Mouse (Mus musculus) CH12.LX (cell line): ENCODE results near the gene U2surp. TPM values are rescaled to one million over a fixed set of nuclear protein-coding genes. Genes with fewer than 3 reads are reported as not detected.

Source experiments
- DNase-seq: peaks from one replicate; pipeline ENCODE4 v3.0.0-alpha.2; 2013; ENCODE audit errors: extremely low read depth
- H3K27ac ChIP-seq: 2 replicates; pipeline ENCODE4 v1.5.1; 2012; ENCODE audit warnings: low read depth, mild to moderate bottlenecking, control low read depth, moderate library complexity; ENCODE audit not compliant: insufficient read depth
- H3K27me3 ChIP-seq: replicated peaks from 2 replicates; pipeline ENCODE3; 2012; ENCODE audit warnings: inconsistent platforms
- H3K36me3 ChIP-seq, 2 experiments: replicated peaks in 1 of 2; 2 replicates each; pipeline versions ENCODE3 to v1.6.1; 2012; ENCODE audit warnings: inconsistent platforms in 1 of 2, low read length in 1 of 2, mild to moderate bottlenecking in 1 of 2, mixed read lengths in 1 of 2, moderate library complexity in 1 of 2; ENCODE audit not compliant: control insufficient read depth in 1 of 2, insufficient read depth in 1 of 2
- H3K4me1 ChIP-seq, 2 experiments: 2 replicates each; pipeline ENCODE4 v1.6.1; 2012; ENCODE audit warnings: inconsistent platforms in 1 of 2, moderate library complexity in 1 of 2; ENCODE audit not compliant: insufficient read depth in 2 of 2, control insufficient read depth in 1 of 2
- H3K4me2 ChIP-seq: 2 replicates; pipeline ENCODE4 v1.6.1; 2012; ENCODE audit warnings: low read depth, mild to moderate bottlenecking, control low read depth; ENCODE audit not compliant: poor library complexity, insufficient read depth, severe bottlenecking
- H3K4me3 ChIP-seq, 3 experiments: fragments of 150-350 bp in 1 of 3; sonication (generic) in 1 of 3; replicated peaks in 1 of 3; 2 replicates each; pipeline versions ENCODE3 to v1.5.1; 2011 to 2012; ENCODE audit warnings: low read depth in 2 of 3, low read length in 2 of 3, mild to moderate bottlenecking in 2 of 3, moderate library complexity in 2 of 3, control low read depth in 1 of 3, improper control_type of control experiment in 1 of 3, inconsistent platforms in 1 of 3, mixed read lengths in 1 of 3; ENCODE audit not compliant: poor library complexity in 1 of 3
- H3K79me2 ChIP-seq: replicated peaks from 2 replicates; pipeline ENCODE4 v1.6.1; 2012; ENCODE audit warnings: mild to moderate bottlenecking, moderate library complexity; ENCODE audit not compliant: control insufficient read depth, poor library complexity, insufficient read depth, severe bottlenecking; ENCODE audit errors: extremely low read depth
- H3K9ac ChIP-seq: 2 replicates; pipeline ENCODE4 v1.6.1; 2012; ENCODE audit warnings: low read depth, mild to moderate bottlenecking, control low read depth, moderate library complexity; ENCODE audit not compliant: insufficient read depth
- H3K9me3 ChIP-seq: replicated peaks from 2 replicates; pipeline ENCODE3; 2012; ENCODE audit warnings: low read length, inconsistent platforms, mixed read lengths
- BHLHE40 ChIP-seq: IDR thresholded peaks from 2 replicates; pipeline ENCODE4 v1.6.1; 2011; ENCODE audit warnings: mild to moderate bottlenecking, low read depth, low read length, improper control_type of control experiment
- CHD1 ChIP-seq: IDR thresholded peaks from 2 replicates; pipeline ENCODE4 v1.6.1; 2012; ENCODE audit warnings: low read depth, low read length, improper control_type of control experiment, inconsistent platforms
- CHD2 ChIP-seq: IDR thresholded peaks from 2 replicates; pipeline ENCODE4 v1.6.1; 2011; ENCODE audit warnings: low read length, improper control_type of control experiment
- CTCF ChIP-seq, 2 experiments: IDR thresholded peaks in 1 of 2; conservative IDR thresholded peaks in 1 of 2; 2 replicates each; pipeline ENCODE4 v1.5.1; 2011 to 2012; ENCODE audit warnings: low read depth in 2 of 2, low read length in 2 of 2, improper control_type of control experiment in 1 of 2, inconsistent platforms in 1 of 2, mild to moderate bottlenecking in 1 of 2, moderate library complexity in 1 of 2
- E2F4 ChIP-seq: IDR thresholded peaks from 2 replicates; pipeline ENCODE4 v1.6.1; 2011; ENCODE audit warnings: low read depth, low read length, improper control_type of control experiment; ENCODE audit not compliant: insufficient replicate concordance
- ELF1 ChIP-seq: IDR thresholded peaks from 2 replicates; pipeline ENCODE4 v1.6.1; 2014; ENCODE audit warnings: low read depth, mild to moderate bottlenecking, inconsistent platforms, low read length, improper control_type of control experiment
- EP300 ChIP-seq: IDR thresholded peaks from 2 replicates; pipeline ENCODE4 v1.6.1; 2011; ENCODE audit warnings: low read length, improper control_type of control experiment
- ETS1 ChIP-seq: conservative IDR thresholded peaks from 2 replicates; pipeline ENCODE4 v1.6.1; 2012; ENCODE audit warnings: low read depth, mild to moderate bottlenecking, inconsistent platforms, low read length, improper control_type of control experiment, moderate library complexity
- GABPA ChIP-seq: IDR thresholded peaks from 2 replicates; pipeline ENCODE4 v1.6.1; 2012; ENCODE audit warnings: low read depth, low read length, improper control_type of control experiment, inconsistent platforms; ENCODE audit not compliant: insufficient replicate concordance
- HCFC1 ChIP-seq: IDR thresholded peaks from 2 replicates; pipeline ENCODE4 v1.6.1; 2012; ENCODE audit warnings: low read depth, mild to moderate bottlenecking, inconsistent platforms, low read length, improper control_type of control experiment
- IRF4 ChIP-seq: IDR thresholded peaks from 2 replicates; pipeline ENCODE4 v1.6.1; 2014; ENCODE audit warnings: low read depth, mild to moderate bottlenecking, inconsistent platforms, low read length, improper control_type of control experiment
- JUN ChIP-seq: IDR thresholded peaks from 2 replicates; pipeline ENCODE4 v1.6.1; 2011; ENCODE audit warnings: low read depth, mild to moderate bottlenecking, low read length, improper control_type of control experiment, moderate library complexity; ENCODE audit not compliant: insufficient read depth
- JUND ChIP-seq: conservative IDR thresholded peaks from 2 replicates; pipeline ENCODE4 v1.6.1; 2011; ENCODE audit warnings: low read depth, low read length, improper control_type of control experiment
- KAT2A ChIP-seq: IDR thresholded peaks from 2 replicates; pipeline ENCODE4 v1.6.1; 2012; ENCODE audit warnings: low read length, improper control_type of control experiment, inconsistent platforms; ENCODE audit not compliant: insufficient replicate concordance
- MAFK ChIP-seq: IDR thresholded peaks from 2 replicates; pipeline ENCODE4 v1.6.1; 2011; ENCODE audit warnings: low read length, improper control_type of control experiment; ENCODE audit not compliant: insufficient replicate concordance
- MAX ChIP-seq: IDR thresholded peaks from 2 replicates; pipeline ENCODE4 v1.6.1; 2011; ENCODE audit warnings: low read length, improper control_type of control experiment
- MAZ ChIP-seq: IDR thresholded peaks from 2 replicates; pipeline ENCODE4 v1.6.1; 2012; ENCODE audit warnings: low read depth, mild to moderate bottlenecking, inconsistent platforms, low read length, improper control_type of control experiment, moderate library complexity
- MEF2A ChIP-seq: IDR thresholded peaks from 2 replicates; pipeline ENCODE4 v1.6.1; 2014; ENCODE audit warnings: low read depth, mild to moderate bottlenecking, inconsistent platforms, low read length, improper control_type of control experiment, borderline replicate concordance
- MXI1 ChIP-seq: IDR thresholded peaks from 2 replicates; pipeline ENCODE4 v1.6.1; 2011; ENCODE audit warnings: mild to moderate bottlenecking, low read depth, low read length, improper control_type of control experiment
- MYC ChIP-seq: IDR thresholded peaks from 2 replicates; pipeline ENCODE4 v1.6.1; 2011; ENCODE audit warnings: low read depth, mild to moderate bottlenecking, improper control_type of control experiment, low read length
- NELFE ChIP-seq: IDR thresholded peaks from 2 replicates; pipeline ENCODE4 v1.6.1; 2011; ENCODE audit warnings: low read depth, low read length, improper control_type of control experiment
- NRF1 ChIP-seq: IDR thresholded peaks from 2 replicates; pipeline ENCODE4 v1.6.1; 2014; ENCODE audit warnings: low read depth, mild to moderate bottlenecking, inconsistent platforms, low read length, improper control_type of control experiment, moderate library complexity
- PAX5 ChIP-seq: IDR thresholded peaks from 2 replicates; pipeline ENCODE4 v1.6.1; 2012; ENCODE audit warnings: low read length, inconsistent platforms, mixed read lengths
- POLR2A ChIP-seq: IDR thresholded peaks from 2 replicates; pipeline ENCODE4 v1.6.1; 2011; ENCODE audit warnings: low read depth, mild to moderate bottlenecking, improper control_type of control experiment, low read length
- POLR2AphosphoS2 ChIP-seq: IDR thresholded peaks from 2 replicates; pipeline ENCODE4 v1.6.1; 2011; ENCODE audit warnings: low read depth, low read length, improper control_type of control experiment
- RAD21 ChIP-seq: IDR thresholded peaks from 2 replicates; pipeline ENCODE4 v1.6.1; 2011; ENCODE audit warnings: low read depth, mild to moderate bottlenecking, low read length, improper control_type of control experiment, moderate library complexity
- RCOR1 ChIP-seq: conservative IDR thresholded peaks from 2 replicates; pipeline ENCODE4 v1.6.1; 2012; ENCODE audit warnings: low read depth, mild to moderate bottlenecking, inconsistent platforms, low read length, improper control_type of control experiment
- SIN3A ChIP-seq: IDR thresholded peaks from 2 replicates; pipeline ENCODE4 v1.6.1; 2012; ENCODE audit warnings: low read length, improper control_type of control experiment, inconsistent platforms
- SMC3 ChIP-seq: IDR thresholded peaks from 2 replicates; pipeline ENCODE4 v1.6.1; 2011; ENCODE audit warnings: low read depth, low read length, improper control_type of control experiment
- TBP ChIP-seq: conservative IDR thresholded peaks from 2 replicates; pipeline ENCODE4 v1.6.1; 2011; ENCODE audit warnings: low read depth, low read length, improper control_type of control experiment
- TCF12 ChIP-seq: IDR thresholded peaks from 2 replicates; pipeline ENCODE4 v1.6.1; 2014; ENCODE audit warnings: low read depth, mild to moderate bottlenecking, inconsistent platforms, low read length, improper control_type of control experiment
- UBTF ChIP-seq: IDR thresholded peaks from 2 replicates; pipeline ENCODE4 v1.6.1; 2012; ENCODE audit warnings: low read depth, mild to moderate bottlenecking, inconsistent platforms, low read length, improper control_type of control experiment, moderate library complexity
- USF1 ChIP-seq: IDR thresholded peaks from 2 replicates; pipeline ENCODE4 v1.6.1; 2014; ENCODE audit warnings: low read depth, mild to moderate bottlenecking, inconsistent platforms, low read length, improper control_type of control experiment
- ZC3H11A ChIP-seq: IDR thresholded peaks from 2 replicates; pipeline ENCODE4 v1.6.1; 2012; ENCODE audit warnings: low read depth, mild to moderate bottlenecking, inconsistent platforms, low read length, improper control_type of control experiment
- ZKSCAN1 ChIP-seq: IDR thresholded peaks from 2 replicates; pipeline ENCODE4 v1.6.1; 2012; ENCODE audit warnings: low read depth, inconsistent platforms, low read length, improper control_type of control experiment, borderline replicate concordance
- ZMIZ1 ChIP-seq: IDR thresholded peaks from 2 replicates; pipeline ENCODE4 v1.6.1; 2012; ENCODE audit warnings: low read depth, mild to moderate bottlenecking, inconsistent platforms, low read length, improper control_type of control experiment
- ZNF384 ChIP-seq: IDR thresholded peaks from 2 replicates; pipeline ENCODE4 v1.6.1; 2012; ENCODE audit warnings: low read depth, low read length, improper control_type of control experiment, inconsistent platforms
- dilution Hi-C: fragments of 300-500 bp; cut with MboI; formaldehyde crosslinking; loops from 2 replicates; pipeline ENCODE4 v1.14.3; 2020; ENCODE audit warnings: low sequenced_read_pairs; ENCODE audit not compliant: extremely low pct_unique_long_range_greater_than_20kb, extremely low pct_ligation_motif_present
- in situ Hi-C: fragments of 300-500 bp; cut with MboI; formaldehyde crosslinking; loops from 3 replicates; pipeline ENCODE4 v1.14.3; 2019; ENCODE audit warnings: low sequenced_read_pairs, low pct_ligation_motif_present, low pct_unique_long_range_greater_than_20kb, mixed read lengths
- polyA plus RNA-seq: library from polyadenylated mRNA; unstranded; fragments of >175 nt; gene quantifications from 2 replicates; pipeline ENCODE4 v1.2.1, GENCODE M21; 2012; ENCODE audit warnings: low read depth; ENCODE audit not compliant: insufficient read length
- total RNA-seq, 2 experiments: library from RNA; depleted of rRNA; stranded (reverse); fragments of 300-350 nt in 1 of 2; fragments of >200 nt in 1 of 2; gene quantifications; 2 replicates each; pipeline ENCODE4 v1.2.3; 2012 to 2014

Gene U2surp
- total RNA-seq (2012; rRNA removed) = 46.5 and 64.0 TPM in 2 replicates
- 87.7 and 121 TPM in 2 replicates for total RNA-seq (2014; rRNA removed)
- polyA plus RNA-seq = 100 and 103 TPM in 2 replicates

DNA sequence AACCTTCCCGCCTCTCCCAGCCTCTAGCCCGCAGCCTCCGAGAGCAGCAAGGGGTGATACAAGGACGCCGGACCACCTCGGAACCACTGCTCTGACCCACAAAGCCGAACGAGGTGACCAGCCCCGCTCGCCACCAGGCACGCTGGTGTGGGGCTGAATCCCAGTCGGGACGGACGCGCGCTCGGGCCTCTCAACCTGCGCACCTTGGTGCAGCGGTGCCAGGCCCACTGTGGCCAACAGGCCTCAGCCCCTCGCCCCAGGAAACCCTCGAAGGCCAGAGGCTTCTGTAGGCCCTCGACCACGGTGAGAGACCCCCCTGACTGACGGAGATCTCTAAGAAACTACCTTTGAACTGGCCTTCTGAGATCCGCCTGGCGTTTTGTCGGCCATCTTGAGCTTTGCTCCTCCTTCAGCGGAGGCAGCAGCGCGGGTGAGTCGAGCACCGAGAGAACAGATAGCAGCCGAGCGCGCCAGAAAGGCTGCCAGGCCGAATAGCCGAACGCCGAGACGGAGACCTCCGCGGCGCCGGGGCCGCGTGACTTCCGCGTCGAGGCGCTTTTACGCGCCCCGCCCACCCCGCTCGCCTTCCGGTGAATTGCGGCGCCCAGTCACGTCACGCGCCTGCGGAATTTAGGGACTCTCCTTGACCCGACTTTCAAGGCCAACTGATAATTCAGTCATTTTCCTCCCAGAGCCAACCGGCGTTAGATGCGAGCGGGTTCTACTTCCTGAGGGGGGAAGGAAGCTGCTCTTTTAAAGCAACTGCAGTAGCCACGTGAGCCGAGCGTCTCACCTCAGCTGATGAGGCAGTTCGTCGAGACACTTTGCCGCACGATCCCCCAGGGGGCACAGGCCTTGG lies at the start of gene U2surp:
Gene U2surp (minus strand): TSS at position 525 of the 859 bp plus-strand sequence.
- peak within 1 kb of the TSS; percentile 92 for H3K27ac ChIP-seq
- H3K79me2 ChIP-seq = peaks cover 44% of the 10 kb centered on the region
- peak; percentile 97 for DNase-seq
- peaks cover 0 to 8% of the 10 kb centered on the region in 2 experiments for H3K36me3 ChIP-seq
- no peaks in the 10 kb centered on the region for H3K9me3 ChIP-seq
- dilution Hi-C loops (no loop called here), in situ Hi-C loops (no loop called here)
- peak within 1 kb of the TSS; percentile 77 for H3K4me2 ChIP-seq
- H3K27me3 ChIP-seq = no peaks in the 10 kb centered on the region
- peaks cover 0 to 19% of the 10 kb centered on the region in 2 experiments; a peak in 2 of 4 replicates for H3K4me1 ChIP-seq
- H3K4me3 ChIP-seq = peak within 1 kb of the TSS; percentile 83 to 100 (median 98)
- H3K9ac ChIP-seq = peak within 1 kb of the TSS; percentile 93
- TF ChIP-seq ELF1 (peak; percentile 99), BHLHE40 (peak; percentile 98), HCFC1 (peak; percentile 90), SMC3 (no peak), PAX5 (no peak), MAX (peak; percentile 97), MYC (peak; percentile 89), RAD21 (no peak), USF1 (peak; percentile 87), MXI1 (peak; percentile 95), MEF2A (peak; percentile 65; the same call in 1 of the 2 replicates), UBTF (no peak), NELFE (peak; percentile 63; the same call in 1 of the 2 replicates), ZKSCAN1 (no peak), CHD2 (peak; percentile 64), MAZ (no peak), RCOR1 (peak; percentile 75; the same call in 1 of the 2 replicates), POLR2AphosphoS2 (peak; percentile 54; the same call in 1 of the 2 replicates), JUND (no peak), ZNF384 (no peak), GABPA (no peak), SIN3A (peak; percentile 79), MAFK (0 out of 2 replicates have a peak, but pooled peaks have one; percentile 38), TCF12 (peak; percentile 80), ZMIZ1 (peak; percentile 21; the same call in 1 of the 2 replicates), IRF4 (peak; percentile 50), POLR2A (peak; percentile 80), KAT2A (peak; percentile 50; the same call in 1 of the 2 replicates), JUN (no peak), TBP (peak; percentile 65), ZC3H11A (no peak), CTCF (conservative IDR thresholded peaks at IDR 0.05 in 1 of 2, IDR thresholded peaks at IDR 0.05 in 1 of 2; ENCODE audit: low read depth in 2 of 2, low read length in 2 of 2) (0 out of 4 replicates have a peak, but pooled peaks of 1 of the 2 experiments have one; percentile 8), ETS1 (peak; percentile 90), NRF1 (peak; percentile 50), E2F4 (peak; percentile 96), CHD1 (0 out of 2 replicates have a peak, but pooled peaks have one; percentile 38), EP300 (no peak)
